Mouse (Mus musculus) brown adipose tissue, adult 24 weeks (tissue): ENCODE measurements around the gene 0610040J01Rik. TPM values are rescaled to one million over a fixed set of nuclear protein-coding genes. Genes with fewer than 3 reads are reported as not detected.
"Not testable (repeated sequence)": the region's sequence is repeated elsewhere in the genome, so short reads cannot be mapped to it uniquely, and the experiment has no call there.

ENCODE experiments used
- H3K27ac ChIP-seq: fragments of 200-500 bp; replicated peaks from 2 replicates; pipeline ENCODE4 v1.5.1; 2012; ENCODE audit warnings: low read depth, mild to moderate bottlenecking, low read length
- H3K4me1 ChIP-seq: fragments of 200-500 bp; 2 replicates; pipeline ENCODE4 v1.6.1; 2012; ENCODE audit warnings: low read length, mixed read lengths; ENCODE audit not compliant: control insufficient read depth, insufficient read depth, insufficient read length
- H3K4me3 ChIP-seq: fragments of 200-500 bp; 2 replicates; pipeline ENCODE4 v1.5.1; 2012; ENCODE audit warnings: low read depth, mild to moderate bottlenecking, low read length, moderate library complexity; ENCODE audit not compliant: insufficient read depth
- polyA plus RNA-seq: library from polyadenylated mRNA; stranded (reverse); fragments of >200 nt; gene quantifications from 2 replicates; pipeline ENCODE4 v1.2.4, GENCODE M21; 2012; ENCODE audit not compliant: missing spikeins, insufficient read depth, insufficient read length

Gene 0610040J01Rik
- polyA plus RNA-seq, 1 experiment, result not detected

DNA sequence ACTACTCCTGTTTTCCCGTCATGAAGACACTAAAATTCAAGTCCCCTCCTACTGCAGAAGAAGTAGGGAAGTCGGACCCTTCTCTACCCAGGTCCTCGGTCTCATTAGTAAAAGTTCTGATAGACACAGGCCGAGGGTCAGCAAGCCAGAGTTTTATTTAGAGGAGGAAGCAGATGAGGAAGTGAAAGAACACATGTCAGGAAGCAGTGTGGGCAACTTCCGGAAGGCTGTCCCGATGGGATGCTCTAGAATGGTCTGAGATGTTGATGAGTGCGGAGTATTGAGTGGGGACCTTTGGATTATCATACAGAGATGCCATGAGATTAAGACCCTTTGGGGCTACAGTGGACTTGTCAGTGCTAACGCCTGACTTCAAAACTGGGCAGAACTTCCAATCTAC lies 46.7 kb downstream of the 0610040J01Rik start:
- Histone ChIP-seq H3K27ac (no peak overlapping the region), H3K4me3 (no peak overlapping the region), H3K4me1 (no peaks in the 10 kb centered on the region)

GRCm38 (mm10) chr5:63867421-63867820 lies 55.3 kb downstream of the 0610040J01Rik start:
- Histone ChIP-seq H3K4me3 (no peak overlapping the region), H3K27ac (no peak overlapping the region), H3K4me1 (no peaks in the 10 kb centered on the region)

GRCm38 (mm10) chr5:63872176-63872932 lies 60.2 kb downstream of the 0610040J01Rik start:
- no peaks in the 10 kb centered on the region for H3K4me1 ChIP-seq
- no peak overlapping the region for H3K4me3 ChIP-seq
- H3K27ac ChIP-seq, result no peak overlapping the region

DNA sequence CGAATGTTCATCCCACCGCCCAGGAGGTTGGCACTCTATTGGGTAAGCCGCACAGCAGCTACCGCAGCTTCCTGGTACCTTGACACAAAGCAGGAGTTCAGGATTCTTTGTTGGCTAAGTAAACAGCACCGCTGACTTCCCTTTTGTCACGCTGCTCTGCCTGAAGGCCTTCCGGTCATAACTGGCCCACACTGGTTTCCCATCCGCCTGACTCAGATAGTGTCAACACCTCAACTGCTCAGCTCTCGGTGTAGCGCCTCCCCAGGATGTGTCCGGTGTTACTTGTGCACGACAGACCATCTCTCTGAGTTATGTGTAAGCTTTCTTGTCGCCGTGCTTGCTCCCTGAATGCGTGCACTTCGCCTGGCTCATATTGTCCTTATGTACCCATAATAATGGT lies 62.7 kb downstream of the 0610040J01Rik start:
- no peak overlapping the region for H3K27ac ChIP-seq
- H3K4me1 ChIP-seq, result no peaks in the 10 kb centered on the region
- no peak overlapping the region for H3K4me3 ChIP-seq

DNA sequence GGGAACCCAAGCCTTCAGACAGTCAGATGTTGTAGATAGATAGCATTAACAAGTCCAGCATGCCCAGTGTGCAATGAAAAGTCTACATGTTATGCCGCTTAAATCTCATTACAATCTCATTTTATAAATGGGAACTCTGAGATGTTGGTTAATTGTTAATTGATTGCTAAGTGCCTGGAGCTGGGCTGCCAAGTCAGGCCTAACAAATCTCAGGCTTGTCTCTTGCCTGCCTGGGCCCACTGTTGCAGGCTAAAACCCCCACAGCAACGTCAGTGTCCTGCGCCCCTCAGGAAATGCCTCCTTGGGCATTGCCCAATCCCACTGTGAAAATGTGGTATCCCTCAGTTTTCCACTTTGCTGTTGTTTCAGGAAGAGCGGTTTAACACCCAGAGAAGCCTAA lies 63.9 kb downstream of the 0610040J01Rik start:
- Histone ChIP-seq H3K27ac (no peak overlapping the region), H3K4me3 (no peak overlapping the region), H3K4me1 (no peaks in the 10 kb centered on the region)

DNA sequence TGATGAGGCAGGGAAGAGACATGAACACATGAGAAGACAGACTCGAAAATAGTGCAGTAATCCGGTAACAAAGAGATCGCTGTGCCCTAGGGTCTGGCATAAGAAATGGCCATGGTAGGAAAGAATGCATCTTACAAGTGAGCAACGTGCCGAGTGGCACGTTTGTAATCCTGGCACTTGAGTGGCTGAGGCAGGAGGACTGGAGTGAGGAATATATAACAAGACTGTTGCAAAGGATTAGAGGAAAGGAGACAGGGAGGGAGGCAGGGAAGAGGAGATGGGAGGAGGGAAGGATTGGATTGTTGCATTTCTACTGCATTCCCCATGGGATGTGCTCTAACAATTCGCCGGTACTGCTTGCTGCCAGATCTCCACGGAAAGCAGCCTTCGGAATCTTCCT lies 66.9 kb downstream of the 0610040J01Rik start:
- no peaks in the 10 kb centered on the region for H3K4me1 ChIP-seq
- H3K4me3 ChIP-seq, result no peak overlapping the region
- no peak overlapping the region for H3K27ac ChIP-seq

DNA sequence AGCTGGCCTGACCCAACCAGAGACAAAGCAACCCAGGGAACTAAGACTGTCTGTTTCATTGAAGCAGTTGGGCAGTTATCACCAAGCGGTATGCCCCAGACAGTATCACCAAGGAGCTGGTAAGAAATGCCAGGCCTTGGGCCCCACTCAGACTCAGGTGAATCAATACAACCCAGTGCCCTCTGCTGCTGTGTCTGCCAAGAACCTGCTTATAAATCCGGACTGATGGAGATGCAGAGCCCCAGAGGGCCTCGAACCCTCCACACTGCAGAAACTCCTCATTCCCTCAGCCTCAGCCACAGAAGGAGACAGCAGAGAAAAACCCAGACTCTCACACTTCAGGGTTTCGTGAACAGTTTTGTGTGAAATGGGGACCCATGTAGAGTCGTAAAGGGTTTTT lies 74.1 kb downstream of the 0610040J01Rik start:
- no peaks in the 10 kb centered on the region for H3K4me1 ChIP-seq
- H3K4me3 ChIP-seq, result no peak overlapping the region
- H3K27ac ChIP-seq, result no peak overlapping the region

DNA sequence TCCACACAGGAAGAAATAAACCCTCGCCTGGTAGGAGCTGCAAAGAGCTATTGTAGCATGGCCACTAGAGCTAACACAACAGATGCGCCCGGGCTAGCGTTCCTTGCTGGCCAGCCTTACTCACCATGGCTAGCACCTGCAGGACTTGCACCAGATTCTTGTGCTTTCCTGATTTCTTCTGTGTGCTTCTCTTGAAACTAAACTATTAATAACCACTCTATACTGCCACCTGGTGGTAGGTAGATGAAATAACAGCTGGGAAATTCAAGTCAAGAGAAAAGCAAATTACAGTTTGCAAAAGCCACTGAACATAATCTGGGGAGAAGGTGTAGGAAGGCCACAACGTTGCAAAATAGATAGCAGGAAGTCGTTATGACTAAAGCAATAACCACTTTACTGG lies 74.5 kb downstream of the 0610040J01Rik start:
- Histone ChIP-seq H3K4me3 (no peak overlapping the region), H3K4me1 (no peaks in the 10 kb centered on the region), H3K27ac (no peak overlapping the region)

GRCm38 (mm10) chr5:63887111-63887510 lies 74.9 kb downstream of the 0610040J01Rik start:
- Histone ChIP-seq H3K4me3 (no peak overlapping the region), H3K27ac (no peak overlapping the region), H3K4me1 (no peaks in the 10 kb centered on the region)

- Histone ChIP-seq H3K27ac (no peak overlapping the region), H3K4me1 (no peaks in the 10 kb centered on the region), H3K4me3 (no peak overlapping the region)
Observed at GRCm38 (mm10) chr5:63891241-63891640, 79.1 kb downstream of the 0610040J01Rik start.

DNA sequence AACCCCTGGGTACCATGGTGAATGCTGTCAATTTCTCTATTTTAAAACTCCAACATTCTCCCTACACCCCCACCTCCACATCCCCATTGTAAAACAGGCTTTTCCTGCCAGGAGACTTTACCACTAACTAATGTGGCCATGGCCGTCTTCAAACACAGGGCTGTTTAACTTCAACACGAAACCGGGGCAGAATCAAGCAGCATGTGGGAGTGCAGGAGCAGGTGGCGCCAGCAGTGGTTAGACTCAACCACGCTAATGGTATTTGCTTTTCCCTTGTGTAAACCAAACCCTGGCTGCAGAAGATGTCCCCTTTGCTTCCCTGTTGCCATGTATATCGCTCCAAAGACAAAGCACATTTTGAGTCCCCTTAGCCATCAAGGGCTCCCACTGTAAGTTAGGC lies 79.7 kb downstream of the 0610040J01Rik start:
- Histone ChIP-seq H3K4me3 (no peak overlapping the region), H3K4me1 (no peaks in the 10 kb centered on the region), H3K27ac (no peak overlapping the region)

DNA sequence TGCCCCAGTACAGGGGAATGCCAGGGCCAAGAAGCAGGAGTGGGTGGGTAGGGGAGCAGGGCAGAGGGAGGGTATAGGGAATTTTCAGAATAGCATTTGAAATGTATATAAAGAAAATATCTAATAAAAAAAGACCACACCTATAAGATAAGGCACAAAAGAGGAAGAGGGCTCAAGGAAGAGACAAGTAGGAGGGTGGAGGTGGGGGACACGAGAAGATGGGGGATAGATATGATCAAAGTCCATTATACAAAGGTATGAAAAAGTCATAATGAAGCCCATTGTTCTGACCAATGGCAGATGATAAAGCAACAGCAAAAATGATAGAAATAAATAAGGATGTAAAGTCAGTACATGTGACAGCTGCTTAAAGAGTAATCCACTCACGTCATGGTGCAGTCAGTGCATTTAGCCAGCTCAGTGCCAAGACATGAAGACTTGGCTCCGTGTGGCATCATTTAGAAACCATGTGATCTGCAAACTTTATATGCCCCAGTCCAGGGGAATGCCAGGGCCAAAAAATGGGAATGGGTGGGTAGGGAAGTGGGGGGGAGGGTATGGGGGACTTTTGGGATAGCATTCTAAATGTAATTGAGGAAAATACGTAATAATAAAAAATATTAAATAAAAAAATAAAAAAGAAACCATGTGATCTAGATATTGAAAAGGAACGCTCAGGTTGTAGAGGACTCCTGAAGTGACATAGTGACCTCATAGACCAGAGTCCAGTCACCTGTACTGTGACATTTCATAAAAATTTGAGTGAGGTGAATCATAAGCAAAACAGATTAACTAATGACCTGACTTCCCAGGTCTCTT lies 85.0 kb downstream of the 0610040J01Rik start:
- not testable (repeated sequence) for H3K4me3 ChIP-seq, H3K27ac ChIP-seq

DNA sequence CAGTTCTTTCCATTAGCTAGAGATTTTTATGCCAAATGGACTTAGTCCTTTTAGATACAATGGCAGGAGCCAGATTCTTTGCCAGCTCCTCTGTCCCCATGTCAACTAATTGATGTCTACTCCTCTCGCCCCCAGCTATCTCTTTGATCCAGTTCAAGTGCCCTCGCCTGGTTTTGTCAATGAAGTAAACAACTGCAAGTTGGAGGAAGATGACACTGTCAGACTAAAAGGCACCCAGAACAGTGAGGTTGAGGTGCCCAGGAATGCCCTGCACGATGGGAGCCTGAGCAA lies 85.6 kb downstream of the 0610040J01Rik start:
- Histone ChIP-seq H3K27ac (no peak overlapping the region), H3K4me1 (no peaks in the 10 kb centered on the region), H3K4me3 (no peak overlapping the region)

More for the DNA sequence above, 85.0 kb downstream of the 0610040J01Rik start:
- H3K4me1 ChIP-seq, result not testable (repeated sequence)

DNA sequence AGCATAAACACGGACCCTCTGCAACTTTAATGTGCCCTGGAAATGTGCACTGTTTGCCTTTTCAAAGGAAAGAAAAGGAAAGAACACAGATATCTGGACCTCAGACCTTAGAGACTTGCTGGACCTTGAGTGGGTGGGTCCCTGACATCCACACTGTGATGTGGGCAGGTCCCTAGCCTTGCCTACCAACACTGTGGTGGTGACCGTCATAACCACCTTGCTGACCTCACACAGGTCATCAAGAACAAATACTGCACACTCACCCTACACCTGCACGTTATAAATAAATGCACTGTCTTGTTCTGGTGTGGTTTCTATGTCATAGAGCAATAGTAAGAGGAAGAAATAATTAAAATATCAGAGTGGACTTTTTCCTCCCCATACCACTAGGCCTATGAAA lies 91.2 kb downstream of the 0610040J01Rik start:
- Histone ChIP-seq H3K4me1 (no peaks in the 10 kb centered on the region), H3K27ac (no peak overlapping the region), H3K4me3 (no peak overlapping the region)

DNA sequence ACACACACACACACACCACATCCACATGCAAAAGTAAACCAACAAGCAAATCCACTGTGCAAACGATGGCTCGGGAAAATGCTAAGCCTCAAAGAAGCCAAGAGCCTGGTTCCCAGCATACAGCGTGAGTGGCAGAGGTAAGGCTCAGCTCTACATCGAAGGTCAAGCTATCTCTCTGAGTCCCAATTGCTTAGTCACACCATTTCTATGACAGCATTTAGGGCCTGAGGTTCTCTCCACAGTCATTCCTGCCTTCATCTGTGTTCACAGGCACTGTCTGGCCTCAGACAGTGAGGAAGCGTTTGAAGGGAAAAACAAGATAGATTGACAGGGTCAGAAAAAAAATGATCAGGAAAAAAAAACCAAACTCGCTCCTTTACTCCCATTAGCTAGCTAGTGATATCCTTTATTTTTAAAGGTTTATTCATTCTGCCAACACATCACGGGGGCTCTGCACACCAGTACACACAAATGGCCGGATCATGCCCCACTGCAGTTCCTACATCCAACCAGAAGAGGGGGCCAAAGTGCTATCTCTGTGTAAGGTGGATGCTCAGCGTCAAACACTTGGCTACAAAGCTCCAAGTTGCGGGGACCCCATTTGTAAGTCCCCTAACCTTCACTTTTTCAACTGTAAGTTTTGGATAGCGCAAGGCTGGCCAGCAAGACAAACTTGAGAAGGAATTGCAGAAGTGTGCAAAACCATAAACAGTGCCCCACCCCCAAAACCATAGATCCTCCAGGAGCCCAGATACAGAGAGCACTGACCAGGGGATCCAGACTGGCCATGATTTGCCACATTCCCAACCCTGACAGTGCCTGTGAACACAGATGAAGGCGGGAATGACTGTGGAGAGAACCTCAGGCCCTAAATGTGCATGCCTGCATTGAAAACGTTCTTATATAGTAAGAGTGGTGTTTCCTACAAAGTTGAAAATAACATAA lies 94.3 kb downstream of the 0610040J01Rik start:
- no peaks in the 10 kb centered on the region for H3K4me1 ChIP-seq
- no peak overlapping the region for H3K27ac ChIP-seq
- H3K4me3 ChIP-seq, result no peak overlapping the region
